Mouse (Mus musculus): ENCODE measurements around the gene Zfp354b. TPM values are rescaled to one million over a fixed set of nuclear protein-coding genes. Genes with fewer than 3 reads are reported as not detected.

Zfp354b gene
- polyA plus RNA-seq, 1 experiment from 2014 or later, result 1.7 TPM

DNA sequence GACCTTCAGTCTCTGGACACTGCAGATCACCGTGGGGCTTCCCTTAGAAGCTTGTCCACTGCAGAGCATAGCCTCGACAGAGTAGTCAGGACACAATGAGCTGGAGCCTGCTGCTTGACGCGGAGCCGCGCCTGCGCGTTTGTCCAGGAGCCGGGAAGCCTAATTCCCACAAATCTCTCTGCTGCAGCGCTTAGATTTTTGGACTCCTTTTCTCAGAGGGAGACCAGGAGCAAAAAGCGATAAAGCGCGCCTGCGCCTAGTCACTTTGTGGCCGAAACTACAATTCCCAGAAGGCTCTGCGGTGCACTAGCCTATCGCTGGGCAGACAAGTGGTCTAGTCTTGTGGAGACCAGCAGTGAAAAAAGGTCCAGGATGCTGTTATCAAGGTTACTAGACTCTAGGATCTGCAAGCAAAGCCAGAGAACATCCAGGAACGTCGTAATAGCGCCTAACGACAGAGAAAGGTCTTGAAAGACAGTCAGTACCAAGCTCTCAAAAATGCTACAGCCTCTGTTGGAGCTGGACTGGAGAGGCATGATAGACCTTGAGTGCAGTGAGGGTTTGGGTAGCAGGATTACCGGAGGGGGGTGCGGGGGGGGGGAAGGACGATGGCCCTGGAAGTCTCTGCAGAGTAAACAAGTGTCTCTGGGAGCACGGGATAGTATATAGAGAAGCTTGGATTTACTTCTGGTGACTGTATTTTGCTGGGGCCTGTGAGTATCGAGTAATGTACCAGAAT, 43.9 kb downstream of the Zfp354b start, which contains the start of gene Zfp454:
Gene Zfp454, minus strand, starts transcription at position 262 of the 739 bp plus-strand sequence.
- no peaks in the 10 kb centered on the region for H3K9me3 ChIP-seq (replicated peaks; ENCODE audit: low read length)
- H3K27me3 ChIP-seq (ENCODE audit: insufficient read depth, low read length), result no peaks in the 10 kb centered on the region
- H3K9ac ChIP-seq (ENCODE audit: low read depth, low read length), result peak within 1 kb of the TSS; percentile 57
- peak within 1 kb of the TSS; percentile 76 for H3K4me2 ChIP-seq (ENCODE audit: low read length)
- H3K4me3 ChIP-seq (replicated peaks; ENCODE audit: low read depth, low read length), result peak within 1 kb of the TSS; percentile 37
- 5% methylated on average over 26 of the region's 26 CpGs for WGBS
- DNase-seq (ENCODE audit: low spot score) (peak; percentile 96), ATAC-seq (replicated peaks; ENCODE audit: low FRiP score, low read depth) (peak; percentile 91)
- no peak for TF ChIP-seq CTCF (IDR thresholded peaks at IDR 0.05; ENCODE audit: low read depth)
- H3K36me3 ChIP-seq (ENCODE audit: insufficient read depth, low read length), result peaks cover 6% of the 10 kb centered on the region; the same call in 1 of the 2 replicates
- H3K4me1 ChIP-seq (replicated peaks; ENCODE audit: insufficient read depth, low read length), result 0 out of 2 replicates have a peak, but pooled peaks cover 6% of the 10 kb centered on the region
- peak within 1 kb of the TSS; percentile 47; the same call in 1 of the 2 replicates for H3K27ac ChIP-seq

DNA sequence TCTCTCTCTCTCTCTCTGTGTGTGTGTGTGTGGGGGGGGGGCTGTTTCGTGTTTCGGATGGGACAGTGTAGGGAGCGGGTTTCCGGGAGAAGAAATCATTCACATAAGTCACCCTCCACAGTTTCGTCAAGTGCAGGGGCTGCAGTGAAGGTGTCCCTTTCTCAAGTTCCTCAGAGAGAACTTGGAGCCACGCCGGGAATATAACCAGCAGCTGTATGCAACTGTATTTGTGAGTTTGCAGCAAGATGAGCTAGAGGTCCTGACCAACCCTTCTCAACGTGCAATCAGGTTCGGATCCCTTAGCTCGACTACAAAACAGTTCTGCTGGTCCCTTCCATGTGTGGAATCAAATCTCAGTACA, 44.5 kb downstream of the Zfp354b start:
- Histone ChIP-seq H3K9me3 (replicated peaks; ENCODE audit: low read length) (no peaks in the 10 kb centered on the region), H3K4me3 (replicated peaks; ENCODE audit: low read depth, low read length) (peak overlapping the region; percentile 37), H3K4me2 (ENCODE audit: low read length) (peak overlapping the region; percentile 76), H3K4me1 (replicated peaks; ENCODE audit: insufficient read depth, low read length) (0 out of 2 replicates have a peak, but pooled peaks cover 6% of the 10 kb centered on the region), H3K27ac (peak overlapping the region; percentile 47; the same call in 1 of the 2 replicates), H3K27me3 (ENCODE audit: insufficient read depth, low read length) (no peaks in the 10 kb centered on the region), H3K36me3 (ENCODE audit: insufficient read depth, low read length) (peaks cover 12% of the 10 kb centered on the region; the same call in 1 of the 2 replicates), H3K9ac (ENCODE audit: low read depth, low read length) (peak overlapping the region; percentile 57)
- peak; percentile 38; the same call in 1 of the 2 replicates for ATAC-seq (replicated peaks; ENCODE audit: low FRiP score, low read depth)
- WGBS, result 7% methylated on average over 10 of the region's 10 CpGs
- TF ChIP-seq CTCF (IDR thresholded peaks at IDR 0.05; ENCODE audit: low read depth), result no peak
- no peak for DNase-seq (ENCODE audit: low spot score)

DNA sequence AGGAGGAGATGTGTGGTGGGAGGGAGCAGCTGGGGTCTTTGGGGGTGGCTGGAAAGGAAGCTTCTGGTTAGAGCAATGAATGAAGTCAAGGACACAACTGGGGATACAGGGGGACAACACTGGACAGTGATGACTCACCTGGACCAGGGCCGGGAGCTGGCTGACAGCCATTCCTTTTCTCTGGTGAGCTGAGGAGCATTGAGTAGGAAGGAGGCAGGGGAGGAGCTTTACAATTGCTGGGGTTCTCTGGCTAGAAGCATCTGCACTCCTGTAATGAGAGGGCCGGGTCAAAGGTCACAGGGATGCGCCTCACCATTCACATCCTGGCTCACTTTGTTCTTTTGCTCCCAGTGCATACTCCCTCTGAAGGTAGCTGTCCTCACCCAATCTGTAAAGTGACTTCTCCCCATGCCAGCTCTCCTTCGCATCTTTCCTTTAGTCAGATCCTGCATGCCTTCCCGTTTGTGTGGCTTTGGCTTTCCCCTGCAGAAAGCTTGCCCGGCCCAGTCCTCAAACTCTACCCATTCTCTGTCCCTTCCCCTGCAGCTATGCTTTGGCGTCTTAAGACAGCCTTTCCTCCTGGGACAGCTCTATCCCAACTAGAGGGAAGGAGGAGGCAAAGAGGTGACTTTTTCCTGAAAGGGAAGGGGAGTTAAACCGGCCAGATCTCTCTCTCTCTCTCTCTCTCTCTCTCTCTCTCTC, 45.1 kb downstream of the Zfp354b start:
- Histone ChIP-seq H3K4me1 (replicated peaks; ENCODE audit: insufficient read depth, low read length) (0 out of 2 replicates have a peak, but pooled peaks cover 6% of the 10 kb centered on the region), H3K36me3 (ENCODE audit: insufficient read depth, low read length) (peaks cover 12% of the 10 kb centered on the region; the same call in 1 of the 2 replicates), H3K27ac (no peak overlapping the region), H3K4me2 (ENCODE audit: low read length) (peak overlapping the region; percentile 76), H3K4me3 (replicated peaks; ENCODE audit: low read depth, low read length) (peak overlapping the region; percentile 37), H3K9ac (ENCODE audit: low read depth, low read length) (peak overlapping the region; percentile 57; the same call in 1 of the 2 replicates), H3K27me3 (ENCODE audit: insufficient read depth, low read length) (no peaks in the 10 kb centered on the region), H3K9me3 (replicated peaks; ENCODE audit: low read length) (no peaks in the 10 kb centered on the region)
- 44% methylated on average over 8 of the region's 8 CpGs for WGBS
- ATAC-seq (replicated peaks; ENCODE audit: low FRiP score, low read depth) (no peak), DNase-seq (ENCODE audit: low spot score) (peak; percentile 9)
- TF ChIP-seq CTCF (IDR thresholded peaks at IDR 0.05; ENCODE audit: low read depth), result no peak

DNA sequence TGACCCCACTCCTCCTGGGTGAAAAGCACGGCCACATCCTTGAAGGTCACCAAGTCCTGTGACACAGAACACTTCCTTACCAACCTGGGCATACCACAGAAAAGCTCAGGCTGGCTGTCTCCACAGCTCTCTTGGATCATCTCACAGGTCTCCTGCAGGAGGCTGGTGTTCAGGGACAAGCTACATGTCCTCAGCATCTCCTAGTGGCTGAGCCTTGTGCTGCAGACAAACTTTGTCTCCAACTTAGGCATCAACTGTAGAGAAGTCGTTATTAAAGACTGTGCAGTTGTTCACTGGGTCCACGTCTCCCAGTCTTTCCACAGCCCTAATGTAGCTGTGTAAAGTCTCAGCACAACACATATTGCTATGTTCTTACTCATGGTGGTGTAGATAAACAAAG, 47.7 kb downstream of the Zfp354b start:
- Histone ChIP-seq H3K9ac (ENCODE audit: low read depth, low read length) (no peak overlapping the region), H3K36me3 (ENCODE audit: insufficient read depth, low read length) (peaks cover 12% of the 10 kb centered on the region; the same call in 1 of the 2 replicates), H3K9me3 (replicated peaks; ENCODE audit: low read length) (no peaks in the 10 kb centered on the region), H3K27me3 (ENCODE audit: insufficient read depth, low read length) (no peaks in the 10 kb centered on the region), H3K4me1 (replicated peaks; ENCODE audit: insufficient read depth, low read length) (0 out of 2 replicates have a peak, but pooled peaks cover 6% of the 10 kb centered on the region), H3K27ac (no peak overlapping the region), H3K4me2 (ENCODE audit: low read length) (no peak overlapping the region), H3K4me3 (replicated peaks; ENCODE audit: low read depth, low read length) (no peak overlapping the region)
- WGBS, result 81% methylated on average over 3 of the region's 3 CpGs
- ATAC-seq (replicated peaks; ENCODE audit: low FRiP score, low read depth), result no peak
- TF ChIP-seq CTCF (IDR thresholded peaks at IDR 0.05; ENCODE audit: low read depth), result peak; percentile 33; the same call in 1 of the 2 replicates
- DNase-seq (ENCODE audit: low spot score), result no peak

DNA sequence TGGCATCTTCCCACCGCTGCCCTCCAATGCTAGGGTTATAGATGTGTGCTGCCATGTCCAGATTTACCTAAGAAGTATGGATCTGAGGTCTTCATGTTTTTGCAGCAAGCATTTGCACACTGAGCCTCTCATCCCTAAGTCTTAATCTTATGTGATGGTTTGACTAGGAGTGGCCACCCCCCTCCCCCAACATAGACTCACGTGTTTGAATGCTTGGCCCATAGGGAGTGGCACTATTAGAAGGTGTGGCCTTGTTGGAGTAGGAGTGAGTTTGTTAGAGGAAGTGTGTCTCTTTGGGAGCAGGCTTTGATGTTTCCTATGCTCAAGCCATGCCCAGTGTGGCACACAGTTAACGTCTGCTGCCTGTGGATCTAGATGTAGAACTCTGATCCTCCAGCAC, 52.8 kb downstream of the Zfp354b start:
- no peak for ATAC-seq (replicated peaks; ENCODE audit: low FRiP score, low read depth)
- Histone ChIP-seq H3K9ac (ENCODE audit: low read depth, low read length) (no peak overlapping the region), H3K27ac (no peak overlapping the region), H3K27me3 (ENCODE audit: insufficient read depth, low read length) (no peaks in the 10 kb centered on the region), H3K36me3 (ENCODE audit: insufficient read depth, low read length) (peaks cover 23% of the 10 kb centered on the region), H3K4me2 (ENCODE audit: low read length) (no peak overlapping the region), H3K4me1 (replicated peaks; ENCODE audit: insufficient read depth, low read length) (no peaks in the 10 kb centered on the region), H3K9me3 (replicated peaks; ENCODE audit: low read length) (peaks cover 1% of the 10 kb centered on the region; the same call in 1 of the 2 replicates), H3K4me3 (replicated peaks; ENCODE audit: low read depth, low read length) (no peak overlapping the region)
- 89% methylated on average over 3 of the region's 3 CpGs for WGBS
- no peak for TF ChIP-seq CTCF (IDR thresholded peaks at IDR 0.05; ENCODE audit: low read depth)
- DNase-seq (ENCODE audit: low spot score), result no peak

Other genes starting within 250 kb of the Zfp354b start
- gene Zfp354c, start 103.9 kb downstream of the Zfp354b start, polyA plus RNA-seq (2015; fragmentation: Nextera tagmentation; extraction: Ambion mirVana), result 12.8 and 13.1 TPM in 2 replicates
- gene Zfp879, start 90.1 kb downstream of the Zfp354b start, polyA plus RNA-seq (2015; fragmentation: Nextera tagmentation; extraction: Ambion mirVana), result 0.70 and 0.82 TPM in 2 replicates
- gene Grm6, start 80.9 kb downstream of the Zfp354b start, polyA plus RNA-seq (2015; fragmentation: Nextera tagmentation; extraction: Ambion mirVana), result not detected in 2 replicates
- 5.8 and 7.4 TPM in 2 replicates for gene Zfp454, start 44.0 kb downstream of the Zfp354b start, polyA plus RNA-seq (2015; fragmentation: Nextera tagmentation; extraction: Ambion mirVana)
- gene Zfp2, start 15.5 kb downstream of the Zfp354b start, polyA plus RNA-seq (2015; fragmentation: Nextera tagmentation; extraction: Ambion mirVana), result 10.8 and 10.9 TPM in 2 replicates
- not detected in 2 replicates for gene 4933414I15Rik, start 12.1 kb upstream of the Zfp354b start, polyA plus RNA-seq (2015; fragmentation: Nextera tagmentation; extraction: Ambion mirVana)
- not detected in 2 replicates for gene Prop1, start 22.1 kb upstream of the Zfp354b start, polyA plus RNA-seq (2015; fragmentation: Nextera tagmentation; extraction: Ambion mirVana)
- not detected in 2 replicates for gene Olfr1378, start 34.9 kb upstream of the Zfp354b start, polyA plus RNA-seq (2015; fragmentation: Nextera tagmentation; extraction: Ambion mirVana)
- gene Olfr1377, start 50.3 kb upstream of the Zfp354b start, polyA plus RNA-seq (2015; fragmentation: Nextera tagmentation; extraction: Ambion mirVana), result not detected in 2 replicates
- gene Olfr51, start 72.0 kb upstream of the Zfp354b start, polyA plus RNA-seq (2015; fragmentation: Nextera tagmentation; extraction: Ambion mirVana), result not detected in 2 replicates
- not detected in 2 replicates for gene Olfr54, start 82.6 kb upstream of the Zfp354b start, polyA plus RNA-seq (2015; fragmentation: Nextera tagmentation; extraction: Ambion mirVana)
- gene Olfr1375, start 116.5 kb upstream of the Zfp354b start, polyA plus RNA-seq (2015; fragmentation: Nextera tagmentation; extraction: Ambion mirVana), result not detected in 2 replicates
- 9.2 and 10.9 TPM in 2 replicates for gene Zfp354a, start 127.6 kb upstream of the Zfp354b start, polyA plus RNA-seq (2015; fragmentation: Nextera tagmentation; extraction: Ambion mirVana)